Mouse (Mus musculus) CH12.LX (cell line): ENCODE results near the gene Ndufc2.

Experiments used
- CHD1 ChIP-seq: IDR thresholded peaks from 2 replicates; pipeline ENCODE4 v1.6.1; 2012; ENCODE audit warnings: low read depth, low read length, improper control_type of control experiment, inconsistent platforms
- CTCF ChIP-seq, 2 experiments: IDR thresholded peaks in 1 of 2; conservative IDR thresholded peaks in 1 of 2; 2 replicates each; pipeline ENCODE4 v1.5.1; 2011 to 2012; ENCODE audit warnings: low read depth in 2 of 2, low read length in 2 of 2, improper control_type of control experiment in 1 of 2, inconsistent platforms in 1 of 2, mild to moderate bottlenecking in 1 of 2, moderate library complexity in 1 of 2
- ELF1 ChIP-seq: IDR thresholded peaks from 2 replicates; pipeline ENCODE4 v1.6.1; 2014; ENCODE audit warnings: low read depth, mild to moderate bottlenecking, inconsistent platforms, low read length, improper control_type of control experiment
- NRF1 ChIP-seq: IDR thresholded peaks from 2 replicates; pipeline ENCODE4 v1.6.1; 2014; ENCODE audit warnings: low read depth, mild to moderate bottlenecking, inconsistent platforms, low read length, improper control_type of control experiment, moderate library complexity
- TBP ChIP-seq: conservative IDR thresholded peaks from 2 replicates; pipeline ENCODE4 v1.6.1; 2011; ENCODE audit warnings: low read depth, low read length, improper control_type of control experiment

DNA sequence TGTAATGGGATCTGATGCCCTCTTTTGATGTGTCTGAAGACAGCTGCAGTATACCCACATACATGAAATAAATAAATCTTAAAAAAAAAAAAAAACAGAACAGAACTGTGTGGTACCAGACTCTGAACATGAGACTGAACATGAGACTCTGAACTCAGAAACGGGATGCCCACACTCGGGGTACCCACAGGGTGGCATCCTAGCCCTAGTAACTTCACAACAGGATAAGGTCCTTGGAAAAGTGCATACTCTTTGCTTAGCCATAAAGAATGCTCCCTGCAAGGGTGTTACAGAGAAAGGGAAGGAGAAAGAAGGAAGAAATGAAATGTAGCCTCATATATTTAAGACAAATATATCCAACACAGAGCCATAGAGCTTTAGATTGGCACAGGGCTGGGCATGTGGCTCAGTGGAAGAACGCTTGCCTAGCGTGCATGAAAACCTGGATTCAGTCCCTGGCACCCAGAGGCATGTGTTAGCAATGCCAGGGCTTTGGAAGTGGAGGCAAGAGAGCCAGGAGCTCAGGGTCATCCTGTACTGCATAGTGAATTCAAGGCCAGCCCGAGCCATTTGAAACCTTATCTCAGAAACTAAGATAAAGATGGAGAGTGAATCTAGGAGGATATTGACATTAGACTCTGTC is 28.1 kb downstream of the Ndufc2 start:
- TF ChIP-seq NRF1 (no peak), CTCF (conservative IDR thresholded peaks at IDR 0.05 in 1 of 2, IDR thresholded peaks at IDR 0.05 in 1 of 2; ENCODE audit: low read depth in 2 of 2, low read length in 2 of 2) (peak in 1 of 2 experiments; percentile 43; a peak in 2 of 4 replicates), CHD1 (no peak), TBP (no peak), ELF1 (no peak)
